Mouse (Mus musculus) activated CD4-positive, CD25-positive, alpha-beta regulatory T cell, adult 9 weeks (primary cell): ENCODE results near the gene Ccdc71l. TPM values are rescaled to one million over a fixed set of nuclear protein-coding genes. Genes with fewer than 3 reads are reported as not detected.

Experiments used
- polyA plus RNA-seq: library from polyadenylated mRNA; unstranded; fragments of 100-300 nt; shearing (Covaris generic); gene quantifications from one replicate; pipeline ENCODE4 v1.2.1, GENCODE M21; 2017

The Ccdc71l gene
- polyA plus RNA-seq = 0.67 TPM

DNA sequence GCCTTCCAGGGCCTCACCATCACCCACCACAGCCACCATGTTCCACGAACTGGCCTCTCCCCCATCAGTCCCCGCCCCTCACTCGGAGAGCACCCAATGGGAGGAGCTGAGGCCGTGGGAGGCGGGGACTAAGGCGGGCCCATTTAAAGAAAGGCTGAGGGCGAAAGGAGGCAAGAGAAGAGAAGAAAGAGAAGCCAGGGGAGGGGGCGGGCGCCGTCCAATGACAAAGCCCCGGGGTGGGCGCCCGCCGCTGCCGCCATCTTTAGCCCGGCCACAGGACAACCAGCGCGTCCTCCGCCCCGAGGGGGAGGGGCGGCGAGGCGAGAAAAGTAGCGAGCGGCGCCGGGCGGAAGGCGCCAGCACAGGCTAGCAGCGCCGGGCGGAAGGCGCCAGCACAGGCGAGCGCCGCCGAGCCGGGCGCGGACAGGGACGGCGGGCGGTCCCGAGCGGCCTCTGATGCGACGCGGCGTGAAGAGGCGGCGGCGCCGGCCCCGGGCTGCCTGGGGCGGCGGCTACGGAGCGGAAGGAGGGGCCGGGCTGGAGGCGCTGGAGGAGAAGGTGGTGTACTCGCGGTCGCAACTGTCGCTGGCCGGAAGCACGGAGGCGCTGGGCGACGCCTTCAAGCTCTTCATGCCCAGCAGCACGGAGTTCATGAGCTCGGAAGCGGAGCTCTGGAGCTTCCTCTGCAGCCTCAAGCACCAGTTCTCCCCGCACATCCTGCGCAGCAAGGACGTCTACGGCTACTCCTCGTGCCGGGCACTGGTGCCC, at the start of gene Ccdc71l:
TSS of gene Ccdc71l (plus strand) at position 177 of the 768 bp plus-strand sequence.

Other genes starting within 250 kb of the Ccdc71l start
- gene Pik3cg, start 170.0 kb upstream of the Ccdc71l start, polyA plus RNA-seq = 38.1 TPM